Mouse (Mus musculus) stomach, postnatal 0 days (tissue): Measurements from ENCODE around the gene Tspan2.

Source experiments
- CTCF ChIP-seq: IDR thresholded peaks from 2 replicates; pipeline ENCODE4 v1.5.1; 2016; ENCODE audit warnings: antibody characterized with exemption, low read depth, mild to moderate bottlenecking, moderate library complexity
- EP300 ChIP-seq: optimal IDR thresholded peaks from 2 replicates; pipeline ENCODE3; 2016; ENCODE audit warnings: antibody characterized with exemption

- TF ChIP-seq CTCF (no peak), EP300 (no peak)
Observed at GRCm38 (mm10) chr3:102757019-102757418, 22.7 kb downstream of the Tspan2 start.
